Mouse (Mus musculus) heart, embryonic 11.5 days (tissue): ENCODE measurements around the gene Abhd12. TPM values are rescaled to one million over a fixed set of nuclear protein-coding genes. Genes with fewer than 3 reads are reported as not detected.

Source experiments
- polyA plus RNA-seq: library from polyadenylated mRNA; unstranded; fragments of >200 nt; fragmentation: Nextera tagmentation; extraction: Ambion mirVana; gene quantifications from 2 replicates; pipeline ENCODE4 v1.2.1, GENCODE M21; 2014

Abhd12 gene
- polyA plus RNA-seq, 1 experiment from 2014 or later, result 49.2 TPM

Other genes with a start within 250 kb of the Abhd12 start
- 14.8 and 16.8 TPM in 2 replicates for gene Acss1, start 236.2 kb downstream of the Abhd12 start, polyA plus RNA-seq
- not detected in 2 replicates for gene Vsx1, start 215.4 kb downstream of the Abhd12 start, polyA plus RNA-seq
- gene Entpd6, start 155.7 kb downstream of the Abhd12 start, polyA plus RNA-seq, result 18.9 and 20.2 TPM in 2 replicates
- 84.4 and 120 TPM in 2 replicates for gene Pygb, start 118.0 kb downstream of the Abhd12 start, polyA plus RNA-seq
- 37.8 and 39.0 TPM in 2 replicates for gene Gins1, start 659 bp upstream of the Abhd12 start, polyA plus RNA-seq
- 7.0 and 8.0 TPM in 2 replicates for gene Ninl, start 134.6 kb upstream of the Abhd12 start, polyA plus RNA-seq
- 28.6 and 36.4 TPM in 2 replicates for gene Nanp, start 134.7 kb upstream of the Abhd12 start, polyA plus RNA-seq
- gene Gm14151, start 187.6 kb upstream of the Abhd12 start, polyA plus RNA-seq, result not detected in 2 replicates
- not detected in 2 replicates for gene Gm14147, start 193.5 kb upstream of the Abhd12 start, polyA plus RNA-seq